Mouse (Mus musculus): ENCODE measurements at regions not wholly inside any gene's neighbourhood (a gene's known extent, or its start where the extent isn't known, plus 50 kb on each side); places are given as distances from the start of the nearest gene placed in this dataset.

GRCm38 (mm10) chr3:34485345-34486223 lies 164.6 kb upstream of the Sox2 start:
- peaks cover 3% of the 10 kb centered on the region; the same call in 1 of the 2 replicates for H3K27me3 ChIP-seq

GRCm38 (mm10) chr3:34483934-34484333 lies 166.3 kb upstream of the Sox2 start:
- 71% methylated on average over 3 of the region's 3 CpGs for WGBS
- Histone ChIP-seq H3K4me3 (no peak overlapping the region), H3K27me3 (peaks cover 3% of the 10 kb centered on the region; the same call in 1 of the 2 replicates), H3K9ac (no peak overlapping the region), H3K27ac (no peak overlapping the region), H3K4me1 (0 out of 2 replicates have a peak, but pooled peaks cover 2% of the 10 kb centered on the region), H3K9me3 (no peaks in the 10 kb centered on the region), H3K36me3 (no peaks in the 10 kb centered on the region), H3K4me2 (no peak overlapping the region)
- ATAC-seq (ENCODE audit: insufficient number of reproducible peaks, low FRiP score, low TSS enrichment, low read depth): no peak

More at GRCm38 (mm10) chr3:34485345-34486223, 164.6 kb upstream of the Sox2 start:
- Histone ChIP-seq H3K36me3 (no peaks in the 10 kb centered on the region), H3K4me3 (no peak overlapping the region), H3K4me2 (no peak overlapping the region), H3K27ac (no peak overlapping the region), H3K9ac (no peak overlapping the region), H3K9me3 (no peaks in the 10 kb centered on the region), H3K4me1 (0 out of 2 replicates have a peak, but pooled peaks cover 2% of the 10 kb centered on the region)
- 58% methylated on average over 15 of the region's 15 CpGs for WGBS
- no peak for ATAC-seq (ENCODE audit: insufficient number of reproducible peaks, low FRiP score, low TSS enrichment, low read depth)

GRCm38 (mm10) chr3:34481821-34482713 lies 168.1 kb upstream of the Sox2 start:
- H3K36me3 ChIP-seq: no peaks in the 10 kb centered on the region

GRCm38 (mm10) chr3:34481314-34481713 lies 168.9 kb upstream of the Sox2 start:
- Histone ChIP-seq H3K9me3 (no peaks in the 10 kb centered on the region), H3K4me2 (no peak overlapping the region), H3K4me1 (no peaks in the 10 kb centered on the region), H3K36me3 (no peaks in the 10 kb centered on the region), H3K4me3 (no peak overlapping the region), H3K9ac (no peak overlapping the region), H3K27ac (no peak overlapping the region), H3K27me3 (no peaks in the 10 kb centered on the region)
- no peak for ATAC-seq (ENCODE audit: insufficient number of reproducible peaks, low FRiP score, low TSS enrichment, low read depth)
- WGBS: 68% methylated on average over 3 of the region's 3 CpGs

More at GRCm38 (mm10) chr3:34481821-34482713, 168.1 kb upstream of the Sox2 start:
- no peak overlapping the region for H3K4me2 ChIP-seq
- WGBS: 68% methylated on average over 16 of the region's 16 CpGs
- no peak overlapping the region for H3K9ac ChIP-seq
- 0 out of 2 replicates have a peak, but pooled peaks cover 2% of the 10 kb centered on the region for H3K4me1 ChIP-seq
- peaks cover 3% of the 10 kb centered on the region; the same call in 1 of the 2 replicates for H3K27me3 ChIP-seq
- H3K9me3 ChIP-seq: no peaks in the 10 kb centered on the region
- H3K4me3 ChIP-seq: no peak overlapping the region
- no peak for ATAC-seq (ENCODE audit: insufficient number of reproducible peaks, low FRiP score, low TSS enrichment, low read depth)
- H3K27ac ChIP-seq: no peak overlapping the region

GRCm38 (mm10) chr3:34474126-34474525 lies 176.1 kb upstream of the Sox2 start:
- ATAC-seq (ENCODE audit: insufficient number of reproducible peaks, low FRiP score, low TSS enrichment, low read depth): no peak
- no peaks in the 10 kb centered on the region for H3K27me3 ChIP-seq
- no peak overlapping the region for H3K9ac ChIP-seq

GRCm38 (mm10) chr3:34470721-34471120 lies 179.5 kb upstream of the Sox2 start:
- Histone ChIP-seq H3K9me3 (no peaks in the 10 kb centered on the region), H3K27ac (no peak overlapping the region), H3K4me1 (no peaks in the 10 kb centered on the region), H3K4me3 (no peak overlapping the region), H3K9ac (no peak overlapping the region), H3K36me3 (no peaks in the 10 kb centered on the region), H3K4me2 (no peak overlapping the region), H3K27me3 (no peaks in the 10 kb centered on the region)
- no peak for ATAC-seq (ENCODE audit: insufficient number of reproducible peaks, low FRiP score, low TSS enrichment, low read depth)
- WGBS: 72% methylated on average over 5 of the region's 5 CpGs

More at GRCm38 (mm10) chr3:34474126-34474525, 176.1 kb upstream of the Sox2 start:
- Histone ChIP-seq H3K4me1 (no peaks in the 10 kb centered on the region), H3K36me3 (no peaks in the 10 kb centered on the region), H3K4me2 (no peak overlapping the region), H3K4me3 (no peak overlapping the region), H3K27ac (no peak overlapping the region), H3K9me3 (no peaks in the 10 kb centered on the region)
- 62% methylated on average over 4 of the region's 4 CpGs for WGBS

GRCm38 (mm10) chr3:34469946-34470345 lies 180.3 kb upstream of the Sox2 start:
- no peak overlapping the region for H3K9ac ChIP-seq
- ATAC-seq (ENCODE audit: insufficient number of reproducible peaks, low FRiP score, low TSS enrichment, low read depth): no peak
- no peak overlapping the region for H3K4me3 ChIP-seq
- H3K36me3 ChIP-seq: no peaks in the 10 kb centered on the region
- WGBS: 86% methylated on average over 2 of the region's 2 CpGs
- H3K27ac ChIP-seq: no peak overlapping the region
- no peaks in the 10 kb centered on the region for H3K9me3 ChIP-seq
- no peak overlapping the region for H3K4me2 ChIP-seq
- no peaks in the 10 kb centered on the region for H3K4me1 ChIP-seq
- no peaks in the 10 kb centered on the region for H3K27me3 ChIP-seq

GRCm38 (mm10) chr3:34466312-34466711 lies 183.9 kb upstream of the Sox2 start:
- H3K9ac ChIP-seq: no peak overlapping the region
- H3K36me3 ChIP-seq: no peaks in the 10 kb centered on the region
- H3K4me1 ChIP-seq: no peaks in the 10 kb centered on the region
- WGBS: 62% methylated on average over 4 of the region's 4 CpGs
- no peak overlapping the region for H3K4me2 ChIP-seq
- ATAC-seq (ENCODE audit: insufficient number of reproducible peaks, low FRiP score, low TSS enrichment, low read depth): no peak
- H3K27ac ChIP-seq: no peak overlapping the region
- no peaks in the 10 kb centered on the region for H3K9me3 ChIP-seq
- no peaks in the 10 kb centered on the region; the same call in 1 of the 2 replicates for H3K27me3 ChIP-seq
- H3K4me3 ChIP-seq: no peak overlapping the region

GRCm38 (mm10) chr3:34465040-34465831 lies 185.0 kb upstream of the Sox2 start:
- Histone ChIP-seq H3K9me3 (no peaks in the 10 kb centered on the region), H3K4me2 (no peak overlapping the region), H3K9ac (no peak overlapping the region), H3K4me1 (no peaks in the 10 kb centered on the region), H3K4me3 (no peak overlapping the region), H3K36me3 (no peaks in the 10 kb centered on the region), H3K27me3 (no peaks in the 10 kb centered on the region; the same call in 1 of the 2 replicates), H3K27ac (no peak overlapping the region)
- 85% methylated on average over 17 of the region's 17 CpGs for WGBS
- ATAC-seq (ENCODE audit: insufficient number of reproducible peaks, low FRiP score, low TSS enrichment, low read depth): no peak

GRCm38 (mm10) chr3:34458766-34459165 lies 191.4 kb upstream of the Sox2 start:
- Histone ChIP-seq H3K9me3 (no peaks in the 10 kb centered on the region), H3K27ac (no peak overlapping the region), H3K9ac (no peak overlapping the region), H3K27me3 (no peaks in the 10 kb centered on the region; the same call in 1 of the 2 replicates), H3K4me1 (peaks cover 8% of the 10 kb centered on the region), H3K36me3 (no peaks in the 10 kb centered on the region), H3K4me3 (no peak overlapping the region), H3K4me2 (no peak overlapping the region)
- no peak for ATAC-seq (ENCODE audit: insufficient number of reproducible peaks, low FRiP score, low TSS enrichment, low read depth)
- WGBS: 44% methylated on average over 6 of the region's 6 CpGs

- Histone ChIP-seq H3K4me3 (no peak overlapping the region), H3K4me1 (peaks cover 8% of the 10 kb centered on the region), H3K27me3 (no peaks in the 10 kb centered on the region; the same call in 1 of the 2 replicates), H3K9ac (no peak overlapping the region), H3K27ac (no peak overlapping the region), H3K4me2 (no peak overlapping the region), H3K9me3 (no peaks in the 10 kb centered on the region), H3K36me3 (no peaks in the 10 kb centered on the region)
- WGBS: 77% methylated on average over 1 of the region's 1 CpGs
- ATAC-seq (ENCODE audit: insufficient number of reproducible peaks, low FRiP score, low TSS enrichment, low read depth): no peak
These were observed 192.4 kb upstream of the Sox2 start for GRCm38 (mm10) chr3:34457821-34458220.
